Mouse (Mus musculus): ENCODE data around the gene Gm49380.

GRCm38 (mm10) chr9:44084659-44085229 lies 28.6 kb downstream of the Gm49380 start:
- peak; percentile 85 for TF ChIP-seq POLR2A (IDR thresholded peaks at IDR 0.05; ENCODE audit: insufficient read depth, low read depth, low read length)
- peak; percentile 7; the same call in 1 of the 2 replicates for TF ChIP-seq CTCF (IDR thresholded peaks at IDR 0.05)
- TF ChIP-seq EP300 (IDR thresholded peaks at IDR 0.05; ENCODE audit: insufficient read depth, low read depth, low read length): 0 out of 2 replicates have a peak, but pooled peaks have one; percentile 5
